Mouse (Mus musculus): ENCODE measurements at regions not wholly inside any gene's neighbourhood (a gene's known extent, or its start where the extent isn't known, plus 50 kb on each side); places are given as distances from the start of the nearest gene placed in this dataset.

GRCm38 (mm10) chr2:124720593-124721445 is 347.1 kb upstream of the Slc24a5 start:
- no peak for TF ChIP-seq CTCF (IDR thresholded peaks at IDR 0.05; ENCODE audit: low read depth, low read length)
- no peak for TF ChIP-seq GATA1 (IDR thresholded peaks at IDR 0.05; ENCODE audit: borderline replicate concordance, low read length)
- TF ChIP-seq GATA2 (IDR thresholded peaks at IDR 0.05; ENCODE audit: borderline replicate concordance, low read depth, low read length), result no peak

Measured in G1E (cell line).